Mouse (Mus musculus) layer of hippocampus, adult 9-11 months (tissue): ENCODE results near the gene Hspb3.

Experiments
- DNase-seq: peaks from one replicate; pipeline ENCODE4 v3.0.0; 2022

The Hspb3 gene

GRCm38 (mm10) chr13:113634732-113635481 is 28.6 kb downstream of the Hspb3 start:
- DNase-seq, result no peak

DNA sequence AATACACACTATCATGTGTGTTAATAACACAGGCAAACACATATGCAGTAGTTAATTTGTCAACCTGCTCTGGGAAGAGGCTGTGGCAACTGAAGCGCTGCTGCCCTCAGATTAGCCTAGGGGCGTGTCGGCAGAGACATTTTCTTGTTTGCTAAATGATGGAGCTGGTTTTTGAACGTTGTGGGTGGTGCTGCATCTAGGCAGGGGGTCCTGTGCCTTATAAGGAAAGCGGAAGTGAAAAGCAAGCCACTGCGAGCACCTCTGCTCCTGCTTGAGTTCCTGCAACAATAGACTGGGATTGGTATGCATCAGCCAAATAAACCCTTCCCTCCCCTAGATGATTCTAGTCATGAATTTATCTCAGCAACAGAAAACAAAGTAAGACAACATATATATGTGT is 31.0 kb downstream of the Hspb3 start:
- no peak for DNase-seq

DNA sequence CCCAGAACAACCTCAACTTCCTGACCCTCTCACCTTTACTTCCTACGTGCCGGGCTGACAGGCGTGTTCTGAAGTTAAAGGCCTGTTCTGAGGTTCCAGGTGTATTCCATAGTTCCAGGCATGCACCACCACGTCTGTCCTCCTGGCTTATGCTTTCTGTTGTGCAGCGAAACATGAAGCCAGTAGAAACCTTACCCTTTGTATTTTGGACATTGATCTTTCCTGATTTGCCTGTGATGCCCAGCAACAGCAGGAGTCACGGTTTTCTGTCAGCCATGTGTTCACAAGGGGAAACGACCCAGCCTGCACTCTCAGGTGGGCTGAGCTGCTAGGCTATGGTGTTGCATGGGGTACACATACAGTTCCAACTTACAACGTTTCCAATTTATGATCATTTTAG is 35.9 kb downstream of the Hspb3 start:
- DNase-seq, result no peak

DNA sequence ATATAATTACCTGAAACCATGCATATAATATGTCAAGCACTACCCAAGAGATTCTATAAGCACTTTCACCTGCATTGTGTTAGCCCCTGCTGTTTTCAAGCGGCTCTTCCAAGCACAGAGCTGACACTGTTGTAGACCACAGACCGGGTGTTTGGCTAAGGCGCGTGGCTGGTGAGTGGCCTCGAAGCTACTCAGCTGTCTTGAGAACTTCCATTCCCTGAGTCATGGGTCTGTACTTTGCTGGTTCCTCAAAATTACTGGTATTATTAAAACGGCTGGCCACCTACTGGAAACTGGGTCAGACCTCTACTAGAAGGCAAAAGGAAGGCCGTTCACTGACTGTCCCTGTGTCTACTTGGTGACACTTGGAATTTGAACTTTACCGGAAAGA is 40.6 kb downstream of the Hspb3 start:
- DNase-seq, result no peak

- DNase-seq, result no peak
These were observed 41.2 kb downstream of the Hspb3 start for GRCm38 (mm10) chr13:113622122-113622864.

DNA sequence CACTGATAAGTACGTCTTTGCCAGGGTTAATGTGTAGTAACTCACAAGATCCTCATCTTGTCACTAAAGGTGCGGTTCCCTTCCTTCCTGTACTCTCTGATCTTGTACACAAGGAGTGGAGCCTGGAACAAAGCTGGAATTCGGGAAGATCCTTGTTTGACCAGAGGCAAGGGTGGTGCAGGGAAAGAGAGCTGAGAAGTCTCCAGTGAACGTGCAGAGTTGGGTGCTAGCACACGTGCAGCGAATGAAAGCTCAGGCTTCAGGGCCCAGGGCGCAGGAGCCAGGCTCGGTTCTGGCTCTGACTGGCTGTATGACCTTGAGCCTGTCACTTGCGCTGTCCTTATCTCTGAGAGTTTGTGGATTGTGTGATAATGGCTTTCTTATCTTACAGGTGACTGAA is 44.5 kb downstream of the Hspb3 start:
- DNase-seq, result no peak

GRCm38 (mm10) chr13:113617891-113618823 is 45.3 kb downstream of the Hspb3 start, which contains the start of gene Snx18:
Gene Snx18, minus strand, starts transcription at chr13:113618564.
- peak; percentile 93 for DNase-seq

GRCm38 (mm10) chr13:113617338-113617890 is 46.1 kb downstream of the Hspb3 start:
- DNase-seq, result no peak

- DNase-seq, result no peak
These were observed 46.6 kb downstream of the Hspb3 start for GRCm38 (mm10) chr13:113616751-113617337.

DNA sequence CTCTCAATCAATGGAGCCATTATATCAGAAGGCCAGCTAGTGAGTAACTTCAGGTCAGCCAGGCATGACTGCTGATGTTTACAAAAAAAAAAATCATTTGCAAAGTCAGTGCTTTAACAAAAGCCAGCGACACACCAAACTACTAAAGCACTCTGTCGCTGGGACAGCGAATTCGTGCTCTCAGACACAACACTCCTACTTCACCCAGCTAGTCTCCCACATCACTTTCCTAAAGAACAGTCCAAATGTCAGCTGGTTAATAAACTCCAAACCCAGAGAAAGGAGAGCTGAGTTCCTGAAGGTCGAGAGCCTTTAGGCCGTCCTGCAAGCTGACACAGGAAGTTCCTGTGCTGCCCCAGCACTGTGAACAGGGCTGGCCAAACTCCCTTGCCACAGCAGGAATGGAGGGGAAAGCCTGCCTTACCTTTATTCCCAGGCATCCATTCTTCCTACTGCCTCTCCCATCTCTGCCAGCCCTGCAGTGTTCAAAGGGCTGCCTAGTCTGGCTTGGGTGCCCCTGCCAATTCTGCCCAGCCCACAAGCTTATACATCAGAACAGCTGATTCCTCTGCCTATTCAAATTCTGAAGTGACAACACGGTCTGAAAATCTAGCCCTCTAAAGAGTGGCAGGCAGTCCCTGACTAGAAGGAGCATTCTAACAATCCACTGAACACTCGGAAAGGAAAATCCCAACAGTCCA is 47.4 kb downstream of the Hspb3 start:
- no peak for DNase-seq

- no peak for DNase-seq
These were observed 47.9 kb downstream of the Hspb3 start for GRCm38 (mm10) chr13:113615546-113615941.

GRCm38 (mm10) chr13:113614635-113615545 is 48.6 kb downstream of the Hspb3 start:
- peak; percentile 75 for DNase-seq

DNA sequence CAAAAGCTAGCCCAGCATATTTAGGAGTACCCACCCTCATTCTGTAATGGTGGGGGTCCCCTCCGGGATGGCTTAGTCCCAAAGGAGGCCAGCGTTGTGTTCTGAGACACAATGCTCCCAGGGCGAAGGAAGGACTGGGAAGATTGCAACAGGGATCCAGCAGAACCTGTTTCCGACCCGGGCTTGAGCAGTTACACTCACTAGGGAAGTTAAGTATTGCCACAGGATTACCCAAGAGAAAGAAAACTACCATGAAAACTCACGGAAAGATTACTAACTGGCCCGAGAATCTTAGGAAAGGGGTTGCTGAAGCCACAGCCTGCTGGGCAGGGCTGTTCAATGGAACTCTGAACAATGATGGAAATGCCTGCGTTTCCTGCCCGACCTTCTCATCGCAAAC is 49.6 kb downstream of the Hspb3 start:
- DNase-seq, result no peak

GRCm38 (mm10) chr13:113613341-113613740 is 50.1 kb downstream of the Hspb3 start:
- no peak for DNase-seq
